Mouse (Mus musculus) bone marrow macrophage, adult 2 months (primary cell): ENCODE data around the gene AI597479.

Experiments
- CTCF ChIP-seq: IDR thresholded peaks from 2 replicates; pipeline ENCODE4 v1.5.1; 2012; ENCODE audit warnings: low read depth, mild to moderate bottlenecking, low read length, moderate library complexity
- POLR2A ChIP-seq: IDR thresholded peaks from 2 replicates; pipeline ENCODE4 v1.6.1; 2012; ENCODE audit warnings: mild to moderate bottlenecking, low read depth, low read length, borderline replicate concordance

DNA sequence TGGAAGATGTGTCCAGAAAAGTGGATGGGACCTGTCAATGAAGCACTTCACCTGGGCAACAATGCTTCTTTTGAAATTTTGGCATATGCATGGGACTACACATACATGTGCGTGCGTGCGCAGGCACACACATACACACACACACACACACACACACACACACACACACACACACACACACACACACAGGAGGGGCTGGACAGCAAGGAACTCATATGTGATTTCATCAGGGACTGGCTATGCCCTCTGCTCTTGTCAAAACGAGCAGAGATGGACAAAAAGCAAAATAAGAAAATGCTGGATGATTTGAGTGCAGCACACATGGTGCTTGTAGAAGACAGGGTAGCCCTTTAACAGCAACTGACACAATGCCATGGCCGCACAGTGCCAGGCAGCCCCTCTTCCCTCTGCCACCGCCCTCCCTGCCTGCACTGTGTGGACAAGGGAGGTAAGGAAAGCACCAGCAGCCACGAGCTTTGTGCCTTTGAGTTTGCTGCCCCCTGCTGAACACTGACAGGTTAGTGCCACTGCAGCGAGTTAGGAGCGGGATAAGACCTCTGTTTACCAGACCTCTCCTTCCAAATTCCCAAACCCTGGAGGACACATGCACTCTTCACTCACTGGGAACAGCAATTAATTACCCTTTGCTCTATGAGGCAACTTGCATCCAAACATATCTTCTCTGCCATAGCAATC is 32.7 kb upstream of the AI597479 start:
- TF ChIP-seq CTCF (peak; percentile 28; the same call in 1 of the 2 replicates), POLR2A (no peak)
